Mouse (Mus musculus) heart, postnatal 10 days (tissue): ENCODE data around the gene Nmur1. TPM values are rescaled to one million over a fixed set of nuclear protein-coding genes. Genes with fewer than 3 reads are reported as not detected.
"Not testable (repeated sequence)": the region's sequence is repeated elsewhere in the genome, so short reads cannot be mapped to it uniquely, and the experiment has no call there.

ENCODE experiments used
- DNase-seq, 2 experiments: peaks; one replicate each; pipeline ENCODE4 v3.0.0; 2021
- intact Hi-C: fragments of 180-260 bp; cut with DNase I; formaldehyde crosslinking; loops from one replicate; pipeline ENCODE4 v1.15.1; 2025
- total RNA-seq, 2 experiments: library from RNA; stranded (reverse); gene quantifications; 2 replicates each; pipeline ENCODE4 v1.2.3; 2021

Gene Nmur1
- not detected for total RNA-seq

GRCm38 (mm10) chr1:86426128-86426527 is at the start of gene Nmur1, which contains the start of gene Tex44:
Gene Nmur1, minus strand, starts transcription at chr1:86426228.
Gene Tex44, plus strand, starts transcription at chr1:86426329.
- DNase-seq, result no peak
- intact Hi-C loops, result no loop called here

- intact Hi-C loops, result loop anchor here (2.0 kb wide), 1 partner anchor 60 kb away; no protein-coding TSS in a partner anchor
- no peak for DNase-seq
Observed at GRCm38 (mm10) chr1:86473109-86473760, 47.2 kb upstream of the Nmur1 start.

- peak; percentile 86 to 89 for DNase-seq
- intact Hi-C loops, result loop anchor here (1.0 to 2.0 kb wide), 5 partner anchors 15 to 60 kb away; no protein-coding TSS in a partner anchor
Observed at GRCm38 (mm10) chr1:86472197-86472952, 46.3 kb upstream of the Nmur1 start.

- intact Hi-C loops, result not testable (repeated sequence)
- peak; percentile 58 to 75 for DNase-seq
Observed at GRCm38 (mm10) chr1:86471504-86471961, 45.5 kb upstream of the Nmur1 start.

GRCm38 (mm10) chr1:86470519-86471181 is 44.6 kb upstream of the Nmur1 start:
- intact Hi-C loops, result no loop called here
- DNase-seq, result peak; percentile 93 to 94

- no peak for DNase-seq
- intact Hi-C loops, result no loop called here
Observed at GRCm38 (mm10) chr1:86469876-86470275, 43.8 kb upstream of the Nmur1 start.

GRCm38 (mm10) chr1:86467416-86467815 is 41.4 kb upstream of the Nmur1 start:
- DNase-seq, result no peak
- intact Hi-C loops, result no loop called here

- intact Hi-C loops, result no loop called here
- peak in 1 of 2 experiments; percentile 40 for DNase-seq
Observed at GRCm38 (mm10) chr1:86464875-86465224, 38.8 kb upstream of the Nmur1 start.

- intact Hi-C loops, result no loop called here
- DNase-seq, result no peak
Observed at GRCm38 (mm10) chr1:86464223-86464874, 38.3 kb upstream of the Nmur1 start.

- intact Hi-C loops, result no loop called here
- no peak for DNase-seq
Observed at GRCm38 (mm10) chr1:86459371-86459770, 33.3 kb upstream of the Nmur1 start.

GRCm38 (mm10) chr1:86456892-86457581 is 31.0 kb upstream of the Nmur1 start:
- DNase-seq, result no peak
- intact Hi-C loops, result no loop called here

- intact Hi-C loops, result no loop called here
- DNase-seq, result no peak
Observed at GRCm38 (mm10) chr1:86452713-86453112, 26.7 kb upstream of the Nmur1 start.

GRCm38 (mm10) chr1:86449966-86450365 is 23.9 kb upstream of the Nmur1 start:
- no peak for DNase-seq
- intact Hi-C loops, result no loop called here

GRCm38 (mm10) chr1:86448272-86448671 is 22.2 kb upstream of the Nmur1 start:
- intact Hi-C loops, result no loop called here
- peak; percentile 63 to 66 for DNase-seq

- DNase-seq, result peak; percentile 69 to 71
- intact Hi-C loops, result no loop called here
Observed at GRCm38 (mm10) chr1:86447596-86448171, 21.7 kb upstream of the Nmur1 start.

- DNase-seq, result peak in 1 of 2 experiments; percentile 57
- intact Hi-C loops, result no loop called here
Observed at GRCm38 (mm10) chr1:86443386-86444172, 17.6 kb upstream of the Nmur1 start.

GRCm38 (mm10) chr1:86442832-86443231 is 16.8 kb upstream of the Nmur1 start:
- DNase-seq, result no peak
- intact Hi-C loops, result loop anchor here (1.0 kb wide), 1 partner anchor 44 kb away; no protein-coding TSS in a partner anchor

GRCm38 (mm10) chr1:86441980-86442831 is 16.2 kb upstream of the Nmur1 start:
- DNase-seq, result peak; percentile 92
- intact Hi-C loops, result loop anchor here (1.0 kb wide), 1 partner anchor 45 kb away; no protein-coding TSS in a partner anchor
